Mouse (Mus musculus): ENCODE data around the gene Acss3.

GRCm38 (mm10) chr10:107042656-107043055 lies 80.8 kb downstream of the Acss3 start:
- TF ChIP-seq EP300 (IDR thresholded peaks at IDR 0.05; ENCODE audit: low read depth), result no peak
- no peak for TF ChIP-seq CTCF (IDR thresholded peaks at IDR 0.05; ENCODE audit: low read depth)

All from liver, postnatal 0 days (tissue).